Mouse (Mus musculus): ENCODE measurements around the gene Cobll1.

Gene Cobll1

GRCm38 (mm10) chr2:65148928-65149327 is 90.3 kb downstream of the Cobll1 start:
- no peak for DNase-seq (ENCODE audit: low read depth, low spot score)

- no peak for DNase-seq (ENCODE audit: low read depth, low spot score)
These were observed 91.8 kb downstream of the Cobll1 start for GRCm38 (mm10) chr2:65147431-65147830.

- peak; percentile 62 for DNase-seq (ENCODE audit: low read depth, low spot score)
These were observed 93.6 kb downstream of the Cobll1 start for GRCm38 (mm10) chr2:65145421-65146117.

- DNase-seq (ENCODE audit: low read depth, low spot score): no peak
These were observed 98.0 kb downstream of the Cobll1 start for GRCm38 (mm10) chr2:65141093-65141661.

GRCm38 (mm10) chr2:65140330-65140922 is 98.8 kb downstream of the Cobll1 start:
- DNase-seq (ENCODE audit: low read depth, low spot score): no peak

- no peak for DNase-seq (ENCODE audit: low read depth, low spot score)
These were observed 99.4 kb downstream of the Cobll1 start for GRCm38 (mm10) chr2:65139606-65140329.

GRCm38 (mm10) chr2:65138992-65139391 is 100.2 kb downstream of the Cobll1 start:
- DNase-seq (ENCODE audit: low read depth, low spot score): no peak

- DNase-seq (ENCODE audit: low read depth, low spot score): no peak
These were observed 112.9 kb downstream of the Cobll1 start for GRCm38 (mm10) chr2:65126141-65126783.

GRCm38 (mm10) chr2:65123702-65124101 is 115.5 kb downstream of the Cobll1 start:
- DNase-seq (ENCODE audit: low read depth, low spot score): no peak

GRCm38 (mm10) chr2:65121435-65121834 is 117.8 kb downstream of the Cobll1 start:
- no peak for DNase-seq (ENCODE audit: low read depth, low spot score)

- DNase-seq (ENCODE audit: low read depth, low spot score): no peak
These were observed 118.2 kb downstream of the Cobll1 start for GRCm38 (mm10) chr2:65121012-65121411.

GRCm38 (mm10) chr2:65120112-65120511 is 119.1 kb downstream of the Cobll1 start:
- DNase-seq (ENCODE audit: low read depth, low spot score): no peak

GRCm38 (mm10) chr2:65119667-65120066 is 119.5 kb downstream of the Cobll1 start:
- no peak for DNase-seq (ENCODE audit: low read depth, low spot score)

GRCm38 (mm10) chr2:65119076-65119475 is 120.1 kb downstream of the Cobll1 start:
- DNase-seq (ENCODE audit: low read depth, low spot score): no peak

GRCm38 (mm10) chr2:65117859-65118258 is 121.3 kb downstream of the Cobll1 start:
- no peak for DNase-seq (ENCODE audit: low read depth, low spot score)

GRCm38 (mm10) chr2:65116428-65117125 is 122.6 kb downstream of the Cobll1 start:
- no peak for DNase-seq (ENCODE audit: low read depth, low spot score)

- DNase-seq (ENCODE audit: low read depth, low spot score): no peak
These were observed 126.0 kb downstream of the Cobll1 start for GRCm38 (mm10) chr2:65113191-65113590.

GRCm38 (mm10) chr2:65104569-65104968 is 134.6 kb downstream of the Cobll1 start:
- DNase-seq (ENCODE audit: low read depth, low spot score): no peak

GRCm38 (mm10) chr2:65103801-65104200 is 135.4 kb downstream of the Cobll1 start:
- DNase-seq (ENCODE audit: low read depth, low spot score): no peak

GRCm38 (mm10) chr2:65101388-65101787 is 137.8 kb downstream of the Cobll1 start:
- no peak for DNase-seq (ENCODE audit: low read depth, low spot score)

- no peak for DNase-seq (ENCODE audit: low read depth, low spot score)
These were observed 139.2 kb downstream of the Cobll1 start for GRCm38 (mm10) chr2:65100001-65100400.

Data from CD4-positive helper T cell, adult 2 months (primary cell).